Mouse (Mus musculus) liver, embryonic 15.5 days (tissue): ENCODE results near the gene Fzd1. TPM values are rescaled to one million over a fixed set of nuclear protein-coding genes. Genes with fewer than 3 reads are reported as not detected.

Experiments used
- ATAC-seq: fragments of 200-750 bp; cut with Nextera tagmentation; 2 replicates; pipeline ENCODE4 v1.8.0; 2017; ENCODE audit warnings: moderate number of reproducible peaks, mild to moderate bottlenecking, moderate library complexity; ENCODE audit not compliant: insufficient read depth
- H3K27ac ChIP-seq: fragments of 300-500 bp; sonication (generic); replicated peaks from 2 replicates; pipeline ENCODE4 v1.5.1; 2015; ENCODE audit warnings: mild to moderate bottlenecking, inconsistent platforms
- H3K27me3 ChIP-seq: fragments of 300-500 bp; sonication (generic); 2 replicates; pipeline ENCODE4 v1.6.1; 2015; ENCODE audit warnings: mild to moderate bottlenecking, inconsistent platforms
- H3K36me3 ChIP-seq: fragments of 300-500 bp; sonication (generic); replicated peaks from 2 replicates; pipeline ENCODE4 v1.6.1; 2015; ENCODE audit warnings: moderate library complexity, mild to moderate bottlenecking, inconsistent platforms
- H3K4me1 ChIP-seq: fragments of 300-500 bp; sonication (generic); replicated peaks from 2 replicates; pipeline ENCODE4 v1.6.1; 2015; ENCODE audit warnings: inconsistent platforms
- H3K4me2 ChIP-seq: fragments of 300-500 bp; sonication (generic); 2 replicates; pipeline ENCODE4 v1.6.1; 2015; ENCODE audit warnings: moderate library complexity, mild to moderate bottlenecking, inconsistent platforms
- H3K4me3 ChIP-seq: fragments of 300-500 bp; sonication (generic); replicated peaks from 2 replicates; pipeline ENCODE4 v1.5.1; 2015; ENCODE audit warnings: mild to moderate bottlenecking, inconsistent platforms
- H3K9ac ChIP-seq: fragments of 300-500 bp; sonication (generic); 2 replicates; pipeline ENCODE4 v1.6.1; 2015; ENCODE audit warnings: moderate library complexity, mild to moderate bottlenecking, inconsistent platforms
- H3K9me3 ChIP-seq: fragments of 300-500 bp; sonication (generic); replicated peaks from 2 replicates; pipeline ENCODE4 v1.6.1; 2016; ENCODE audit warnings: inconsistent platforms
- WGBS: fragments of 180-500 bp; shearing (Covaris S2); methylation state at CpG from one replicate; pipeline ENCODE4 v1.1.7; 2015; ENCODE audit warnings: mixed read lengths; ENCODE audit not compliant: insufficient replicate concordance; 5-methylcytosine and 5-hydroxymethylcytosine counted together
- microRNA-seq: library from miRNA; unstranded; fragments of <30 nt; microRNA quantifications from one replicate; pipeline ENCODE4, GENCODE M21; 2016
- polyA plus RNA-seq: library from polyadenylated mRNA; unstranded; fragments of >200 nt; fragmentation: Nextera tagmentation; extraction: Ambion mirVana; gene quantifications from 2 replicates; pipeline ENCODE4 v1.2.1, GENCODE M21; 2015

Fzd1 gene
- polyA plus RNA-seq, 1 experiment from 2014 or later = 3.4 TPM

DNA sequence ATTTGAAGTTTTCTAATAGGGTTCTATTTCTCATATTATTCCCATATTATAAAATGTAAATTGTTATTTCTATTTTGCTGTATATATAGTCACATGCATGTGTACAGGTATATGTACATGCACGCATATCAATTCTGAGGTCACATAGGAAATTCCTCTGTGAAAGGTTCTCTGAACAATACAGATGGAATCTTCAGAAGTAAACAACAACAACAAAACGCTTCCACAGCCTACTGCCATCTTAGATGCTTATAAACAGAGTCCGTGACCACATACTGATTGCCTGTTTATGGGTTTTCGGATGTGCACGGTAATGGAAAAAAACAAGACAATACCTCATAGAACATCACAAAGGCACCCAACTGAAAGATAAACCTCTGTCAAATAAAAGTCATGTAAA is 4.7 kb downstream of the Fzd1 start:
- H3K9me3 ChIP-seq = no peaks in the 10 kb centered on the region
- ATAC-seq = no peak
- H3K4me3 ChIP-seq = no peak overlapping the region
- no peak overlapping the region for H3K4me2 ChIP-seq
- 68% methylated on average over 5 of the region's 5 CpGs for WGBS
- peaks cover 42% of the 10 kb centered on the region for H3K27me3 ChIP-seq
- H3K27ac ChIP-seq = no peak overlapping the region
- H3K4me1 ChIP-seq = no peaks in the 10 kb centered on the region
- H3K36me3 ChIP-seq = no peaks in the 10 kb centered on the region
- H3K9ac ChIP-seq = no peak overlapping the region

DNA sequence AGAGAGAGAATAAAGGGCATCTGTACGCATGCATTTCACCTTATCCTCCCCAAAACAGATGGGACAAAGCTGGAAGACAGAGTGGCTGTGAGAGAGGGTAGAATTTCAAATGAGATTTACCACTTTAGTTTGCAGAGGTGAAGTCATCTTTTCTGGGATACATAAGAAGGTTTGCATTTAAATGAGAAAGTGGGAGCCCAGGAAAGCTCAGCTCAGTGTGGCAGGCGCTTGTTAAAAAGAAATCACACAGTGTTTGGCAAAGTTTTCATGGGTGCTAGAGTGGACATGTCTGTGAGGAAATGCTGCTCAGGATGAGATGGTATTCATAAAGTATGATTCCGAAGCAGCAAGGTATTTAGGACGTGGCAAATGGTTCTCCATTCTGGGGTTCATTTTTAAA is 15.1 kb downstream of the Fzd1 start:
- Histone ChIP-seq H3K4me2 (no peak overlapping the region), H3K27me3 (no peaks in the 10 kb centered on the region), H3K27ac (no peak overlapping the region), H3K9me3 (no peaks in the 10 kb centered on the region), H3K4me3 (no peak overlapping the region), H3K9ac (no peak overlapping the region), H3K4me1 (no peaks in the 10 kb centered on the region), H3K36me3 (no peaks in the 10 kb centered on the region)
- ATAC-seq = no peak
- 43% methylated on average over 4 of the region's 4 CpGs for WGBS

GRCm38 (mm10) chr5:4737013-4737412 is 20.8 kb downstream of the Fzd1 start:
- no peak overlapping the region for H3K27ac ChIP-seq
- 28% methylated on average over 6 of the region's 6 CpGs for WGBS
- H3K4me2 ChIP-seq = no peak overlapping the region
- ATAC-seq = peak; percentile 34
- H3K36me3 ChIP-seq = no peaks in the 10 kb centered on the region
- no peak overlapping the region for H3K9ac ChIP-seq
- no peaks in the 10 kb centered on the region for H3K9me3 ChIP-seq
- no peaks in the 10 kb centered on the region for H3K27me3 ChIP-seq
- no peak overlapping the region for H3K4me3 ChIP-seq
- H3K4me1 ChIP-seq = no peaks in the 10 kb centered on the region

- Histone ChIP-seq H3K27me3 (no peaks in the 10 kb centered on the region), H3K36me3 (no peaks in the 10 kb centered on the region), H3K4me2 (no peak overlapping the region), H3K4me3 (no peak overlapping the region), H3K9me3 (no peaks in the 10 kb centered on the region), H3K9ac (no peak overlapping the region), H3K4me1 (no peaks in the 10 kb centered on the region), H3K27ac (no peak overlapping the region)
- WGBS = 61% methylated on average over 7 of the region's 7 CpGs
- ATAC-seq = no peak
Observed at GRCm38 (mm10) chr5:4735461-4735860, 22.4 kb downstream of the Fzd1 start.

DNA sequence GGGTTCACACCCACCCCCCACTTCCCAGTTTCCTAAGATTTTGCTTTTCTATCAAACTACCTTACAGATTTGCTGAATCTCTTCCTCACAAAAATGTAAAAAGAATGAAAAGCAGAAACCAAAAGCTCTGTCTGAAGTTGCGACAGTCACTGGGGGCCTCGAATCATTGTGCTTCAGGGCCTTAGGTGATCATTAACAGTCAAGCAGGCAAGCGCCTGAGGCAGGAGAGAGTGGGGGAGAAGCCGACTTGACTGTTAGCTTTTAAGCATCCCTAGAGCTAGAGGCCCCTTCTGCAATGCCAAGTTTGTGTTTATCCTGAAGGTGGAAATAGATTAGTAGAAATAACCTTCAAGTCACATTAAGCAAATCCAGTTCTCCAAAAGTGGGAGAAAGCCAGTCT is 24.6 kb downstream of the Fzd1 start:
- no peak overlapping the region for H3K27ac ChIP-seq
- H3K27me3 ChIP-seq = no peaks in the 10 kb centered on the region
- ATAC-seq = no peak
- H3K4me1 ChIP-seq = no peaks in the 10 kb centered on the region
- H3K9me3 ChIP-seq = no peaks in the 10 kb centered on the region
- 50% methylated on average over 4 of the region's 4 CpGs for WGBS
- H3K9ac ChIP-seq = no peak overlapping the region
- H3K4me3 ChIP-seq = no peak overlapping the region
- H3K36me3 ChIP-seq = no peaks in the 10 kb centered on the region
- H3K4me2 ChIP-seq = no peak overlapping the region

DNA sequence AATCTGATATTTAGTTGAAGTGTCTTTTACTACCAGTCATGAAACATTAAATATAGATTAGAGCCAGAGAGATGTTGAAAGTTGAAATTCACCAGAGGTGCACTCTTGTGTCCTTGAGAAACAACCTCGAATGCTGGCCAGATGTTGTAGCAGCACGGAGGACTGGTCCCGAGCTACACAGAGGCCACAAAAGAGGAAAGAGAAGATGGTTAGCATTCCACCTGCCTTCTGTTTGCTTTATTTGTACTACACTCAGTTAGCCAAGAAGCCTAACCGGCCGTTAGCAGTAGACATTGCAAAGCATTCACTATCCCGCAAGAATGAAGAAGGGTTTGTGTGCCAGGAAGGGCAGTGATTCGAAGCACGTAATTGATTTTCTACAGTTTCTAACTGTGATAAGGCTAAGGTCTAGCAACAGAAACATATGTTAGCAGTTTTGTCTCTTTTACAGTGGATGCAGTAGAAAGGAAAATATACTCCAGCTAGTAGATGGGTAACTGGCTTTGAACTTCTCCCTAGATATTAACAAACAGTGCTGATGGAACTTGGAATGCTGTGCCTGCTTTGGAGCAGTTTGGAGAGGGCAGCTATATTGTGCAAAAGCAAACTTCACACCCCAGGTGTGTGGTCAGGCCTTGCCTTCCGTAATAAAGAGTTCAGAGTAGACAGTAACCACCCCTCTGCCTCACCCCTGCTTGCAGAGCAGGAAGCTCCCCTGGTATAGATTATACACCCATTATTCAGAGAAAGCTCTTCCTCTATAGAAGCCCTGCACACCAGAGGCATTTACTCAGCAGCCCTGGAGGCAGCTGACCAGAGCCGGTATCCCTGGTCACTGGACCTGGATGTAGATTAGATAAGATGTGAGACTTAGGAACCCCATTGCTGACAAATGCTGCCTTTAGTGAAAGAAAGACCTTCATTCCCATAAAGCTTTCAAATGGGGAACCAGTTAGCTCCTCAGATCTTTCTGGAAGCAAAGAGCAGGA is 25.3 kb downstream of the Fzd1 start:
- H3K4me2 ChIP-seq = no peak overlapping the region
- no peak overlapping the region for H3K9ac ChIP-seq
- no peak overlapping the region for H3K4me3 ChIP-seq
- H3K4me1 ChIP-seq = no peaks in the 10 kb centered on the region
- no peak overlapping the region for H3K27ac ChIP-seq
- 55% methylated on average over 10 of the region's 10 CpGs for WGBS
- no peaks in the 10 kb centered on the region for H3K36me3 ChIP-seq
- no peaks in the 10 kb centered on the region for H3K27me3 ChIP-seq
- no peaks in the 10 kb centered on the region for H3K9me3 ChIP-seq
- ATAC-seq = peak; percentile 42

DNA sequence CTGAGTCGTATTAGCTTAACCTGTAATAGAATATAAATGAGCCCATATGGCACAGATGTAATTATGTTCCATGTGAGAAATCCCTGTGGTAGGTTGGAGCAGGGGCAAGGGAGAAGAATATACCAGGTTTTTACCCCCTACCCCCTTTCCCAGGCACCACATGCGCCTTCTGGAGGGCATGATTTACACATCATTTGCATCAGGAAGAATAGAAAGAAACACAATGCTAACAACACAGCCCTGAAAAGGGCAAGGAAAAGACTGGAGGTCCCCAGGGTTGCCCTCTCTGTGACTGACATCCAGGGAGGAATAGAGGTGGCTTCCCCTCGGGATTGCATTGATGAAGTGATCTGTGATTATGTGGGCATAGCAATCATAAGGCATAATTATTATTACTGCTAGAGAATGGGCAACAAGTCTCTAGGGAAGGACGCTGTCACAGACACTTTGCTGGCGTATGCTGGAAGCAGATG is 26.1 kb downstream of the Fzd1 start:
- WGBS = 63% methylated on average over 5 of the region's 5 CpGs
- no peak for ATAC-seq
- no peaks in the 10 kb centered on the region for H3K36me3 ChIP-seq
- H3K4me3 ChIP-seq = no peak overlapping the region
- H3K4me1 ChIP-seq = no peaks in the 10 kb centered on the region
- H3K4me2 ChIP-seq = no peak overlapping the region
- H3K9me3 ChIP-seq = no peaks in the 10 kb centered on the region
- no peak overlapping the region for H3K9ac ChIP-seq
- H3K27ac ChIP-seq = no peak overlapping the region
- H3K27me3 ChIP-seq = no peaks in the 10 kb centered on the region

GRCm38 (mm10) chr5:4731064-4731463 is 26.8 kb downstream of the Fzd1 start:
- no peak overlapping the region for H3K9ac ChIP-seq
- no peak overlapping the region for H3K27ac ChIP-seq
- no peak for ATAC-seq
- WGBS = 50% methylated on average over 3 of the region's 3 CpGs
- H3K27me3 ChIP-seq = no peaks in the 10 kb centered on the region
- H3K36me3 ChIP-seq = no peaks in the 10 kb centered on the region
- no peak overlapping the region for H3K4me3 ChIP-seq
- no peaks in the 10 kb centered on the region for H3K4me1 ChIP-seq
- no peaks in the 10 kb centered on the region for H3K9me3 ChIP-seq
- no peak overlapping the region for H3K4me2 ChIP-seq

Small RNAs within 50 kb of the gene (microRNA-seq; reads per million reads assigned to microRNA genes)
- not detected for gene Gm44483
